Mouse (Mus musculus) gonadal fat pad, adult 2 months (tissue): ENCODE measurements at regions not wholly inside any gene's neighbourhood (a gene's known extent, or its start where the extent isn't known, plus 50 kb on each side); places are given as distances from the start of the nearest gene placed in this dataset.

Source experiments
- DNase-seq: peaks from one replicate; pipeline ENCODE4 v3.0.0-alpha.2; 2012; ENCODE audit warnings: low read depth

DNA sequence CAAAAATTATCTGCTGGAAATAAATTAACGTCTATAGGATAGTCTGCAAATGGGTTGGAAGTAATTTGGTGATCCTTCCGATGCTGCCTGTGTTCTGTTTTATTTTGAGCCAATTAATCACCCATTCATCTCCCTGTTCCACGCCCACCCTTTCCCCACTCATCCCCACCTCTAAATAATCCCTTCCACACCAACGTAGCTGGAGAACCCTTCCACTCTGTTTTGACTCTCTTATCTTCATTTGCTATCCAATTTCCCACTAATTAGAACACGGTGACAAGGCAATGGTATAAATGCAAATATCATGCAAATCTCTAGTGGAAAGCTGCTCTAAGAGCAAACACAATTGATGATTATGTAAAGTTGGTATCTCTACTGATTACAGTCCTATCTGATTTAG lies 399.3 kb upstream of the Tenm3 start:
- DNase-seq: no peak

GRCm38 (mm10) chr8:49236822-49237071 lies 393.0 kb upstream of the Tenm3 start:
- DNase-seq: no peak

GRCm38 (mm10) chr8:49236021-49236821 lies 392.5 kb upstream of the Tenm3 start:
- DNase-seq: no peak

- DNase-seq: no peak
Measured at GRCm38 (mm10) chr8:49223841-49224420, 380.2 kb upstream of the Tenm3 start.

DNA sequence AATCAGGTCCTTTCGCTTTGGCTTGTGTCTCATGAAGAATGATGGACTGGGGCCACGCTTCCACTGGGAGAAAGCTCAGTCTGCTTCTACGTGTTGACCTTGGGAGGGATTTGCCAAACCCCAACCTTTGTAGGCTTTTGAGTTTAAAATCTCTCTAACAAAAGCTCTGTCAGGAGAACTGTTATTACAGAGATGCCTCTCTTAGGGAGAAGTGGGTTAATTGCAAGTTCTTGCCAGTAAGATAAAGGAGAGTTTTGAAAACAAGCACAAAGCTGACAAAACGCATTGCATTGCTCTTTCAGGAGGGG lies 351.5 kb upstream of the Tenm3 start:
- DNase-seq: no peak

GRCm38 (mm10) chr8:49194592-49195332 lies 351.0 kb upstream of the Tenm3 start:
- DNase-seq: no peak

DNA sequence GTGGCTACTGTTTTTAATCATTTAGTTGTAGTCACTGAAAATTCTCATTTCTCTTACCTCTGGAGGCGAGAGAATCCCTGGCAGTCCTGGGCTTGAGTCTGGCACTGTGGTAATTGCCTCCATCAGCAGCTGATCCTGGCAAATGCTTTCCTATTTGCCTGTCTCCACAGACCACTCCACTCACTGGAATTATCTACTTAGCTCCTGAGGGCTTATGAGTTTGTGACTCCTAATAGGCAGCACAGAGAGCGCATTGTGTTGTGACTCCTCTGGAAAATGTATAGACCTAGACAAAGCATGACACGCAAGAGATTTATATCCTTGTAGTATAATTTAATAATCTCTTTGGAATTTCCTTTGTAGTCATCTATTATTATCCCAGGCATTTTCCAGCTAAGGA lies 343.1 kb upstream of the Tenm3 start:
- DNase-seq: no peak

DNA sequence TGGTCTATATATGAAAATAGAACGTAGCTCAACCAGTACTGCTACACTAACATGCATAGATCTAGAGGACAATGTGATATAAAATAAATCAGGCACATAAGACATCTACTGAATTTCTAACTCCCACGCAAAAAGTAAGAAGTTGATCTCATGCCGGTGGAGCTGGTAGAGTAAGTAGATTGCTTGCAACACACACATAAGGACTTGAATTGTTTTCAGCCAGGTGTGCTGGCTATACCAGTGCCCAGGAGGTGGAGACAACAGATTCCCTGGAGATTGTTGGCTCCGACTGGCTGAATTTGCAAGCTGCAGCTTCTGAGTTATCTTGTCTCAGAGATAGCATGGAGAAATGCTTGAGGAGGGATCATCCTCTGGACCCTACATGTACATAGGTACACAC lies 331.6 kb upstream of the Tenm3 start:
- peak; percentile 81 for DNase-seq

GRCm38 (mm10) chr8:49174956-49175355 lies 331.2 kb upstream of the Tenm3 start:
- no peak for DNase-seq

GRCm38 (mm10) chr8:49159318-49159717 lies 315.6 kb upstream of the Tenm3 start:
- no peak for DNase-seq

DNA sequence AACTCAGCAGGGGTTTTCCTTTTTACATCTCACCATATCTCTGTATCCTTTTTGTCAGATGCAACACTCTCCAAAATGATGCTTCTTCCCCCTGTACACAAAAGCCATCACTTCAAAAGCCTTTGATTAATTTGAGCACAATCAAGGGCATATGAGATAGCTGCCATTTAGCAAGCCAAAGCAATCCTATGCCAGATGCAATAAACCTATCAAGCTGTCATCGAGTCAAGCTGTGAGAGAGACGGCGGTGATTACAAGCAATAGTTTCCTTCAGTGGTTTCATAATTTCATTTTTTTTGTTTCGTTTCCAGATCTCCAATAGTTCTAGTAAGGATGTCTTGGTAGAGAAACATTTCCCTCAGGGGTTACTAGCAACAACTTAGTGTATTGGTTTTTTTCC lies 314.4 kb upstream of the Tenm3 start:
- DNase-seq: no peak

GRCm38 (mm10) chr8:49136503-49137044 lies 292.8 kb upstream of the Tenm3 start:
- DNase-seq: no peak

- no peak for DNase-seq
Measured at GRCm38 (mm10) chr8:49109095-49109494, 265.3 kb upstream of the Tenm3 start.

DNA sequence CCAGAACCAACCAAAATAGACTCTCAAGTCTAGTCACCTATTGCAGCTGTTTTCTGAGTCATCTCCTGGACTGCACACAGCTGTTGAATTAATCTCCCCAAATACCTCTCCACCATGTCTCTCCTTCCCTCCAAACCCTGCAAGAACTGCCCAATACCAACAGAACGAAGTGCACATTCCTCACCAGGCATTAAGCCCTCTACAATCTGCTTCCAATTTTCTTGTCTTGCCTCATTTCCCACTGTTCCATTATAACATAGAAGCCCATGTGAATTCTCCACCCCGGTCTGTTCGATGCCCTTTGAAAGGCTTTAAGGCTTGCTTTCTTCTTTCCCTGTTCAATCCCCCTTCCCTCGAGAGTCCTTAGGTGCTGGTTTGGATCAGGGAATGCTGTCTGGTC lies 264.9 kb upstream of the Tenm3 start:
- no peak for DNase-seq

DNA sequence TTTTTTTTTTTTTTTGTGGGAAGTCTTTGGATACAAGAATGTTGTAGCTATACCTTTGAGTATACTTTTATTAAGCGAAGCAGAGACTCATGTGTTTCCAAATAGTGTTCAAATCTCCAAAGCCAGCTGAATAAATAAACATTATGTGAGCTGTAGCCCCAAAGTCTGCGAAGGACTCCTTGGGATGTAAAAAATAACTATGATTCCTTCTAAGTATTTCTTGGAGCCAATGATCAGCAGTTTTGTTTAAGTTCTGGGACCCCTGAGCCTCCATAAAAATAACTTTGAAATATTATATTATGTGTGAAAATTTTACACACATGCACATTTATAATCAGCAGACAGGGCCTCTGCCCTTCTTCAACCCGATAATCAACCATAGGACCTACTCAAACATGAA lies 262.8 kb upstream of the Tenm3 start:
- DNase-seq: no peak

DNA sequence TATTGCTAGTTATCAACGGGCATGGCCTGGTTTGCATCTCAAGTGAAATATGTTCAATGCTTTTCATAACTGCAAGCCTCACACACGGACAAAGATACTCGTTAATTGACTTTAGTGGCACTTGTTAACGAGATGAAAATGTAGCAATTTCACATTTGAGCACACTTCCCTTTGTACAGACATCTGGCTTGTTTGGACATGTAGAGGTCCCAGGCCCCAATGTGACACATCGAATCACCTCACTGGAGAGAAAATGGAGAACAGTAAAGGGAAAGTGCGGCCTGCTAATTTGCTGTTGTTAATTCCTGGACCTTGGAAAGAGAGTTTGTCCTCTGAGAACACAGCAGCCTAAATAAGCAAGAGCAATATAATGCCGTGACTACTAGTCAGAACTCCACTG lies 257.4 kb upstream of the Tenm3 start:
- no peak for DNase-seq

DNA sequence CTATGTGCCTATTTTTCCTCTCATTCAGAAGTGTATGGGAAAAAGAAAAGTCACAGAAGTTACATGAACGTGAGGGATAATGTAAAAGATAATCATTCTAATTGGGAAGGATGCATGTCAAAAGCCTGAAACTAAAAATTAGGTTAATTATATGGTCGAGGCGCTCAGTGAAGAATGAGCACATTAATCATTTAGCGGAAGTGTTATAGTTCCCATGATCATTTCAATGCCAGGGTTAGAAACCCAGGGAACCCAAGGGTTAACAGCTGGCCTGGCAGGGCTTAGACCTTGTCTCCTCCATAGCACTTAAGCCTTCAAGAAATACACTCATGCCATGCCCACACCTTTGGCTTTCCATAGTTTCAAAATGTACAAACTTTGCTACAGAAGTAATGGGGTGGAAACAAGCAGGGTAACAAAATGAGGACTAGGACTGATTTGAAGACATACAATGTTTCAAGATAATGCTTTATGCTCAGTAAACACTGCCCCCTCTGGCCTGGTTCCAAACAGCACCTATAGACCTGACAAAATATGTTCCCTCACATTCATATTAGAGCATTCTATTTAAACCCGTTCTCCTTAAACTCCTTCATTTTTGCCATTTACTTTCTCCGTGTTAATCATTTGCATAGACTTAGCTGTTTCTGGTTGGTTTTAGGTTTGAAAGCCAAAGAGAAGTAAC lies 240.6 kb upstream of the Tenm3 start:
- no peak for DNase-seq

DNA sequence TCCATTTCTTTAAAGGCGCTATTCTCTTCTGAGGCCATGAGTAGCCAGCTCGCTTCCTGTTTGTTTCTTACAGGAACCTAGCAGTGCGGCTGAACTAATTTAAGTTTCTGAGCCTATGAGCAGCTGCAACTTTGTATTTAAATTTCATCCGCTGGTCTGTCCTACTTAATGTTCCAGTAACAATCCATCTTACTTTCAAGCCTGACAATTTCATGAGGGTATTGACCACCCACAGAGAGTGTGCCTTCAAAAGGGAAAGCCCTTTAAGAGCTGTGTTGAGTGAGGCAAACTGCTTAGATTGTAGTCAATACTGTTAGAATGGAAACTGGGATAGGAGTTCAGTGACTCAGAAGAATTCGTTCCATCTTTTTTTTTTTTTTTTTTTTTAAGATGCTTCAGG lies 225.7 kb upstream of the Tenm3 start:
- DNase-seq: no peak

DNA sequence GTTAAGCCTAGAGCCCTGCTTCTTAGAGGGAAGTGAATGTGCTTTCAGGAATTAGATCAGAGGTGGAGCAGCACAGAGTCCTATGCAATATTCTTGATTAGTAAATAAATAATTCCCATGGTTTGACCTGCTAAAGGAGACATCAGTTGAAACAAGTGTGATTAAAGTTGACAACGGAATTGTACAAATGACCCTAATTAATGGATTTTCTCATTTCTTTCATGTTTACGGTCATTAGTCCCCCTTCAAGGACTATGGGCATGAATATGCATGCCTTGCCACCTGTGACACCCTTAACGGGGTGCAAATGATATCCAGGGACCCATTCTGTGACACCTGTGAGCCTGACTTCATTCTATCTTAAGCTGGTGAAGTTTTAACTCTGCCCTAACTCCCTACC lies 219.5 kb upstream of the Tenm3 start:
- DNase-seq: no peak

DNA sequence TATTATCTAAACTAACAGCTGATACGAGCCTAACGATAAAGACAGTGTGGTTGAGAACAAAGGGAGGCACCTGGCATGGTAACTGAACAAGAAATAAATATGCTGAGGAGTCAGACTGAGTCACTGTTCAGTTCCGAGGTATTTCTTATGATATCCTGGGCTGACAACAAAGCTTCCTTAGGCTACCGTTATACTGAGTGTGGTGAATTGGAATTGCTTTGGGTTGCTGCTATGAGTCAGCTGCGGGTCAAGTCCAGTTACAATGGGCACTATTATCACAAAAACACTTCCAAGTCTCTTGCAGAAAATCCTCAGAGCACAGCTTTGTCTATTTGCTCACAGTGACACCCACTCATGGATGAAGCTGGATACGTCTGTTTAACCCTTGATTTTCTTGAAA lies 199.5 kb upstream of the Tenm3 start:
- no peak for DNase-seq

DNA sequence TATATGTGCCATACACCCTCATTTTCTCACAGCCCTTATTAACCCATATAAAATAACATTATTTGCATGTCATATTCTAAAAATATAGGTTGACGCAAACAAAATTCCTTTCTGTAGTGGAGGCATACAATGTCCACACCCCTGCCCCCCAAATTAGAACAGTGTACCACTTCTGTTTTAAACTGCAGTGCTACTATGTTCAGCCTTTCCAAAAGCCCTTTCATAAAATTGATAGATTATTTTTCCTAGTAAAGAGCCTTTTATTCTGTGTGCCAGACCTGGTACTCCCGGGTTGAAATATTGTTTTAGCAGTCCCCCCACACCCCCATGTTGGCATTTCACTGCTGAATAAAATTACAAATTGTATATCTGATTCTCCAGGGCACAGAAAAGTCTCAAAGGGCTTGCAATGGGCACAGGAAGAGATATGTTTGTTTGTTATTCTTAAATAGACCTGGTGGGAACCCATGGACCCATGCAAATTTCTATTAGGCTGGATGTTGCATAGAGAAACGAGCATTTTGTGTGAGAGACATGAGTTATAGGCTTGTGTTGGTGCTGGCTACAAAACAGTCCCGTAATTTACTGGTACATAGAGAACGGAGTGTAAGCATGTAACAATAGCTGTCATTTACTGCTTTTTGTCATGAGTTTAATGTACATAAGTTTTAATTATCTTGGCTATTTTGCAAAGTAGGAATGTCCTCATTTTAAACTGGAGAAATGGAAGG lies 192.4 kb upstream of the Tenm3 start:
- no peak for DNase-seq

DNA sequence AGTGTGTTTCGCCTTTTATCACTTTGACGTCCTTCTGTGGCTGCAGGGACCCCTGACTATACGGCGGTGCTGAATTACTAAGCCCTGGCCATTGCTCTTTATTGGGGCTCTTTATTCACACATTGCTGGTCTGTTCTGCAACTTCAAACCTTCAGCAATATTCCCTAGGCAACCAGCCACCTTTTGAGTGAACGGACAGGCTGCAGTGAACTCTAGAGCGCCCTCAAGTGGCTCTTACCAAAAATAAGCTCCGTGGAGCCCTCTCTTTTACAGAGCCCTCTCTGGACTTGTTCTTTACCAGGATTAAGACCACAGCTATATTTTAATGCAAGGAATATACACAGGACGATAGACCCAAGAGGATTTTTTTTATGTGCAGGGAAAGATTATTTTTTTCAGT lies 191.8 kb upstream of the Tenm3 start:
- DNase-seq: no peak
